Mouse (Mus musculus) hindbrain, embryonic 13.5 days (tissue): ENCODE results near the gene Abhd16b. TPM values are rescaled to one million over a fixed set of nuclear protein-coding genes. Genes with fewer than 3 reads are reported as not detected.

Experiments used
- ATAC-seq: fragments of 200-750 bp; cut with Nextera tagmentation; 2 replicates; pipeline ENCODE4 v1.8.0; 2017; ENCODE audit warnings: moderate TSS enrichment; ENCODE audit not compliant: low FRiP score
- H3K27ac ChIP-seq: fragments of 300-500 bp; sonication (generic); 2 replicates; pipeline ENCODE4 v1.5.1; 2015; ENCODE audit warnings: inconsistent platforms, mild to moderate bottlenecking, moderate library complexity
- H3K27me3 ChIP-seq: fragments of 300-500 bp; sonication (generic); 2 replicates; pipeline ENCODE4 v1.6.1; 2015; ENCODE audit warnings: mild to moderate bottlenecking, inconsistent platforms
- H3K36me3 ChIP-seq: fragments of 300-500 bp; sonication (generic); 2 replicates; pipeline ENCODE4 v1.6.1; 2015; ENCODE audit warnings: mild to moderate bottlenecking, inconsistent platforms
- H3K4me1 ChIP-seq: fragments of 300-500 bp; sonication (generic); replicated peaks from 2 replicates; pipeline ENCODE4 v1.6.1; 2015; ENCODE audit warnings: inconsistent platforms
- H3K4me2 ChIP-seq: fragments of 300-500 bp; sonication (generic); 2 replicates; pipeline ENCODE4 v1.6.1; 2015; ENCODE audit warnings: inconsistent platforms, mild to moderate bottlenecking, moderate library complexity
- H3K4me3 ChIP-seq: fragments of 300-500 bp; sonication (generic); 2 replicates; pipeline ENCODE4 v1.5.1; 2015; ENCODE audit warnings: mild to moderate bottlenecking, inconsistent platforms
- H3K9ac ChIP-seq: fragments of 300-500 bp; sonication (generic); 2 replicates; pipeline ENCODE4 v1.6.1; 2015; ENCODE audit warnings: mild to moderate bottlenecking, inconsistent platforms
- H3K9me3 ChIP-seq: fragments of 300-500 bp; sonication (generic); 2 replicates; pipeline ENCODE4 v1.6.1; 2016; ENCODE audit warnings: inconsistent platforms
- WGBS: fragments of 180-500 bp; shearing (Covaris S2); methylation state at CpG from one replicate; pipeline ENCODE4 v1.1.7; 2015; 5-methylcytosine and 5-hydroxymethylcytosine counted together
- polyA plus RNA-seq: library from polyadenylated mRNA; unstranded; fragments of >200 nt; fragmentation: Nextera tagmentation; extraction: Ambion mirVana; gene quantifications from 2 replicates; pipeline ENCODE4 v1.2.1, GENCODE M21; 2015

The Abhd16b gene
- polyA plus RNA-seq, 1 experiment from 2014 or later: not detected

GRCm38 (mm10) chr2:181520118-181520935 lies 27.3 kb downstream of the Abhd16b start, which contains the start of gene Dnajc5:
Gene Dnajc5, plus strand, starts transcription at chr2:181520485.
- WGBS: under 1% methylated on average over 74 of the region's 74 CpGs
- Histone ChIP-seq H3K4me1 (peaks cover 41% of the 10 kb centered on the region), H3K9ac (peak within 1 kb of the TSS; percentile 88), H3K27me3 (no peaks in the 10 kb centered on the region), H3K4me2 (peak within 1 kb of the TSS; percentile 81), H3K4me3 (peak within 1 kb of the TSS; percentile 70), H3K27ac (peak within 1 kb of the TSS; percentile 98), H3K36me3 (peaks cover 23% of the 10 kb centered on the region), H3K9me3 (no peaks in the 10 kb centered on the region)
- peak; percentile 97 for ATAC-seq

DNA sequence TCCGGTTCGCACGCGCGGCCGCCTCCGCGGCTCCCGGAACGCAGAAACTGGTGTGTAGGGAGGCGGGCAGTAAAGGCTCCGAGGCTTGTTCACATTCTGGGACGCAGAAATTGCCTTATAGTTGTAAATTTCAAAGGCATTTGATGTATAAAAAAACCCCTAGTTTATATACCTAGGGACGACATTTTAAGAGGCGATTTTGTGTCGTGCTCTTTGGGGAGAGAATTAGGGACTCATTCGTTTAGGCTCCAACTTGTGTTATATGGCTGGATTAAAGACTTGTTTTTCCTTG lies 27.9 kb downstream of the Abhd16b start:
- Histone ChIP-seq H3K4me2 (peak overlapping the region; percentile 81), H3K27ac (peak overlapping the region; percentile 98), H3K4me1 (peaks cover 41% of the 10 kb centered on the region), H3K9me3 (no peaks in the 10 kb centered on the region), H3K36me3 (peaks cover 19% of the 10 kb centered on the region), H3K9ac (peak overlapping the region; percentile 88), H3K4me3 (peak overlapping the region; percentile 70), H3K27me3 (no peaks in the 10 kb centered on the region)
- no peak for ATAC-seq
- whole genome bisulfite sequencing: 0% methylated on average over 17 of the region's 17 CpGs

GRCm38 (mm10) chr2:181521491-181521890 lies 28.5 kb downstream of the Abhd16b start:
- H3K4me1 ChIP-seq: peaks cover 41% of the 10 kb centered on the region
- H3K4me3 ChIP-seq: peak overlapping the region; percentile 70
- ATAC-seq: no peak
- no peaks in the 10 kb centered on the region for H3K9me3 ChIP-seq
- H3K9ac ChIP-seq: peak overlapping the region; percentile 88
- H3K27me3 ChIP-seq: no peaks in the 10 kb centered on the region
- H3K4me2 ChIP-seq: peak overlapping the region; percentile 81
- H3K27ac ChIP-seq: no peak overlapping the region
- peaks cover 13% of the 10 kb centered on the region for H3K36me3 ChIP-seq
- 64% methylated on average over 10 of the region's 10 CpGs for WGBS

GRCm38 (mm10) chr2:181522811-181523210 lies 29.8 kb downstream of the Abhd16b start:
- 80% methylated on average over 5 of the region's 5 CpGs for WGBS
- H3K36me3 ChIP-seq: peaks cover 3% of the 10 kb centered on the region; the same call in 1 of the 2 replicates
- no peak overlapping the region for H3K4me2 ChIP-seq
- no peak for ATAC-seq
- peaks cover 41% of the 10 kb centered on the region for H3K4me1 ChIP-seq
- no peak overlapping the region for H3K4me3 ChIP-seq
- H3K27ac ChIP-seq: no peak overlapping the region
- no peaks in the 10 kb centered on the region for H3K9me3 ChIP-seq
- H3K27me3 ChIP-seq: no peaks in the 10 kb centered on the region
- H3K9ac ChIP-seq: no peak overlapping the region

DNA sequence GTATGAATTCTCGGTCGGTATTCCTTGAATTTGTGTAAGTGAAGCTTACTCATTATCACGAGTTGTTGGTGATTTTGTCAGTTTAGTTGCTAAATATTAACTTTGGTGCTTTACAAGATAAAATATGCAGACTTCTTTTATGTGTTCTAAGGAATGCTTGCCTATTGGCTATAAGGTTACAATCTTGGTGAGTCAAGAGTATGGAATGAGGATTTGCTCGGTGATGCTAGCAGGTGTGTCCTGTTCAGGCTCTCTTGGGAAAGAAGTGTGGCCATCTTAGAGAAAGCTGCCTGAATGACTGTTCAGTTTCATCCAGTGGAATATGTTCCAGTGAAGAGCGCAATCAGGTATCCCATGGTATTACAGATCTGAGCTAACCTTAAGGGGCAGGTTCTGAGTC lies 32.5 kb downstream of the Abhd16b start:
- 92% methylated on average over 5 of the region's 5 CpGs for WGBS
- H3K27ac ChIP-seq: no peak overlapping the region
- no peak overlapping the region for H3K9ac ChIP-seq
- H3K4me2 ChIP-seq: no peak overlapping the region
- H3K36me3 ChIP-seq: peaks cover 16% of the 10 kb centered on the region
- H3K4me3 ChIP-seq: no peak overlapping the region
- no peaks in the 10 kb centered on the region for H3K27me3 ChIP-seq
- peaks cover 29% of the 10 kb centered on the region for H3K4me1 ChIP-seq
- H3K9me3 ChIP-seq: no peaks in the 10 kb centered on the region
- ATAC-seq: no peak

- Histone ChIP-seq H3K4me1 (peaks cover 3% of the 10 kb centered on the region), H3K9me3 (peaks cover 6% of the 10 kb centered on the region; the same call in 1 of the 2 replicates), H3K9ac (no peak overlapping the region), H3K36me3 (peaks cover 24% of the 10 kb centered on the region), H3K27me3 (no peaks in the 10 kb centered on the region), H3K4me2 (no peak overlapping the region), H3K4me3 (no peak overlapping the region), H3K27ac (no peak overlapping the region)
- ATAC-seq: no peak
- 97% methylated on average over 1 of the region's 1 CpGs for WGBS
These were observed 36.1 kb downstream of the Abhd16b start for GRCm38 (mm10) chr2:181529076-181529475.

GRCm38 (mm10) chr2:181532589-181532988 lies 39.6 kb downstream of the Abhd16b start:
- Histone ChIP-seq H3K9me3 (peaks cover 6% of the 10 kb centered on the region; the same call in 1 of the 2 replicates), H3K36me3 (peaks cover 23% of the 10 kb centered on the region), H3K4me1 (peaks cover 7% of the 10 kb centered on the region), H3K4me3 (no peak overlapping the region), H3K27me3 (no peaks in the 10 kb centered on the region), H3K4me2 (no peak overlapping the region), H3K9ac (no peak overlapping the region), H3K27ac (no peak overlapping the region)
- WGBS: 98% methylated on average over 3 of the region's 3 CpGs
- no peak for ATAC-seq

- H3K27ac ChIP-seq: no peak overlapping the region
- 95% methylated on average over 2 of the region's 2 CpGs for WGBS
- no peak overlapping the region for H3K4me2 ChIP-seq
- H3K4me1 ChIP-seq: peaks cover 12% of the 10 kb centered on the region
- H3K4me3 ChIP-seq: no peak overlapping the region
- peaks cover 4% of the 10 kb centered on the region; the same call in 1 of the 2 replicates for H3K36me3 ChIP-seq
- H3K9me3 ChIP-seq: no peaks in the 10 kb centered on the region
- H3K27me3 ChIP-seq: no peaks in the 10 kb centered on the region
- no peak overlapping the region for H3K9ac ChIP-seq
- no peak for ATAC-seq
These were observed 43.4 kb downstream of the Abhd16b start for GRCm38 (mm10) chr2:181536410-181536809.

- H3K4me1 ChIP-seq: peaks cover 12% of the 10 kb centered on the region
- no peak overlapping the region for H3K4me3 ChIP-seq
- H3K27me3 ChIP-seq: no peaks in the 10 kb centered on the region
- 81% methylated on average over 2 of the region's 2 CpGs for WGBS
- peak overlapping the region; percentile 71 for H3K27ac ChIP-seq
- peak; percentile 59; the same call in 1 of the 2 replicates for ATAC-seq
- no peak overlapping the region; the same call in 1 of the 2 replicates for H3K9ac ChIP-seq
- H3K4me2 ChIP-seq: no peak overlapping the region
- no peaks in the 10 kb centered on the region for H3K9me3 ChIP-seq
- peaks cover 3% of the 10 kb centered on the region; the same call in 1 of the 2 replicates for H3K36me3 ChIP-seq
These were observed 44.5 kb downstream of the Abhd16b start for GRCm38 (mm10) chr2:181537444-181538047.

GRCm38 (mm10) chr2:181541761-181542380 lies 48.9 kb downstream of the Abhd16b start:
- Histone ChIP-seq H3K9me3 (no peaks in the 10 kb centered on the region), H3K4me2 (no peak overlapping the region), H3K4me3 (no peak overlapping the region), H3K4me1 (peaks cover 8% of the 10 kb centered on the region), H3K27ac (no peak overlapping the region), H3K27me3 (no peaks in the 10 kb centered on the region), H3K36me3 (peaks cover 5% of the 10 kb centered on the region), H3K9ac (no peak overlapping the region)
- WGBS: 97% methylated on average over 6 of the region's 6 CpGs
- ATAC-seq: no peak
